Mouse (Mus musculus): ENCODE data around the gene Tspan32.
A peak's percentile ranks its signal among the peaks of the same experiment; 100 is the strongest.

Gene Tspan32

GRCm38 (mm10) chr7:143007599-143008369 is 2.9 kb downstream of the Tspan32 start:
- peak; percentile 98 to 99 for DNase-seq (ENCODE audit: low spot score in 2 of 2)

- DNase-seq (ENCODE audit: low spot score in 2 of 2): peak in 1 of 2 experiments; percentile 56
Observed at GRCm38 (mm10) chr7:143008370-143008926, 3.6 kb downstream of the Tspan32 start.

- DNase-seq (ENCODE audit: low spot score in 2 of 2): no peak
Observed at GRCm38 (mm10) chr7:143008996-143009665, 4.3 kb downstream of the Tspan32 start.

GRCm38 (mm10) chr7:143009996-143010395 is 5.2 kb downstream of the Tspan32 start:
- no peak for DNase-seq (ENCODE audit: low spot score in 2 of 2)

- DNase-seq (ENCODE audit: low spot score in 2 of 2): no peak
Observed at GRCm38 (mm10) chr7:143011226-143011625, 6.4 kb downstream of the Tspan32 start.

- no peak for DNase-seq (ENCODE audit: low spot score in 2 of 2)
Observed at GRCm38 (mm10) chr7:143012230-143012875, 7.5 kb downstream of the Tspan32 start.

- DNase-seq (ENCODE audit: low spot score in 2 of 2): no peak
Observed at GRCm38 (mm10) chr7:143013420-143014178, 8.8 kb downstream of the Tspan32 start.

GRCm38 (mm10) chr7:143014862-143015659 is 10.2 kb downstream of the Tspan32 start:
- DNase-seq (ENCODE audit: low spot score in 2 of 2): no peak

- peak in 1 of 2 experiments; percentile 35 for DNase-seq (ENCODE audit: low spot score in 2 of 2)
Observed at GRCm38 (mm10) chr7:143015755-143016423, 11.0 kb downstream of the Tspan32 start.

GRCm38 (mm10) chr7:143016424-143017142 is 11.7 kb downstream of the Tspan32 start:
- DNase-seq (ENCODE audit: low spot score in 2 of 2): no peak

GRCm38 (mm10) chr7:143017181-143017580 is 12.3 kb downstream of the Tspan32 start:
- no peak for DNase-seq (ENCODE audit: low spot score in 2 of 2)

- DNase-seq (ENCODE audit: low spot score in 2 of 2): no peak
Observed at GRCm38 (mm10) chr7:143020040-143020439, 15.2 kb downstream of the Tspan32 start.

- DNase-seq (ENCODE audit: low spot score in 2 of 2): no peak
Observed at GRCm38 (mm10) chr7:143020764-143021163, 15.9 kb downstream of the Tspan32 start.

- DNase-seq (ENCODE audit: low spot score in 2 of 2): no peak
Observed at GRCm38 (mm10) chr7:143021356-143022164, 16.7 kb downstream of the Tspan32 start.

GRCm38 (mm10) chr7:143023499-143023898 is 18.7 kb downstream of the Tspan32 start:
- no peak for DNase-seq (ENCODE audit: low spot score in 2 of 2)

GRCm38 (mm10) chr7:143024293-143024692 is 19.4 kb downstream of the Tspan32 start:
- DNase-seq (ENCODE audit: low spot score in 2 of 2): no peak

- DNase-seq (ENCODE audit: low spot score in 2 of 2): no peak
Observed at GRCm38 (mm10) chr7:143025496-143025895, 20.6 kb downstream of the Tspan32 start.

GRCm38 (mm10) chr7:143027196-143027595 is 22.4 kb downstream of the Tspan32 start:
- no peak for DNase-seq (ENCODE audit: low spot score in 2 of 2)

- DNase-seq (ENCODE audit: low spot score in 2 of 2): no peak
Observed at GRCm38 (mm10) chr7:143031816-143032215, 27.0 kb downstream of the Tspan32 start.
